Mouse (Mus musculus): ENCODE results near the gene Birc7. TPM values are rescaled to one million over a fixed set of nuclear protein-coding genes. Genes with fewer than 3 reads are reported as not detected.

Gene Birc7
- polyA plus RNA-seq, 1 experiment from 2014 or later: 0.27 TPM

DNA sequence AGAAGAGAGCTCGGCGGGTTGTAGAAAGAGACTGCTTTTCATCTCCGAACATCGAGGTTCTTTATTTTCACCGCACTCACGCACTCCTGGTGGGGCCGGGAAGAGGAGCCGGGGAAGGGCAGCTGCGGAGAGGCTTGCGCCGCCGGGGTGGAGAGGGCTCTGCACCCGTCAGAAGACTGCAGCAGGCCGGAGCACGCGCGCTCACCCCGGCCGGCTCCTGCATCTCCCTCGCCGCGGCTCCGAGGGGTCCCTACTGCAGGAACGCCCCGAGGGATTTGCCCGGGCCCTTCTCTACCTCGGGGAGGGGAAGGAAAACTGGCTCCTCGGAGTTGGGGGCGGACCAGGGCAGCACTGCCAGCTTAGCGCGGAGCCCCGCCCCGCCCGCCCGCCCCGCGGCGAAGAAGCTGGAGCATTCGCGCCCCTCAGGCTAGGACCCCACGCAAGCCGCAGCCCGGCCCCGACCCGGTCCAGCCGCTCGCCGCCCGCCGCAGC, 35.2 kb upstream of the Birc7 start:
- peak; percentile 26 for ATAC-seq

DNA sequence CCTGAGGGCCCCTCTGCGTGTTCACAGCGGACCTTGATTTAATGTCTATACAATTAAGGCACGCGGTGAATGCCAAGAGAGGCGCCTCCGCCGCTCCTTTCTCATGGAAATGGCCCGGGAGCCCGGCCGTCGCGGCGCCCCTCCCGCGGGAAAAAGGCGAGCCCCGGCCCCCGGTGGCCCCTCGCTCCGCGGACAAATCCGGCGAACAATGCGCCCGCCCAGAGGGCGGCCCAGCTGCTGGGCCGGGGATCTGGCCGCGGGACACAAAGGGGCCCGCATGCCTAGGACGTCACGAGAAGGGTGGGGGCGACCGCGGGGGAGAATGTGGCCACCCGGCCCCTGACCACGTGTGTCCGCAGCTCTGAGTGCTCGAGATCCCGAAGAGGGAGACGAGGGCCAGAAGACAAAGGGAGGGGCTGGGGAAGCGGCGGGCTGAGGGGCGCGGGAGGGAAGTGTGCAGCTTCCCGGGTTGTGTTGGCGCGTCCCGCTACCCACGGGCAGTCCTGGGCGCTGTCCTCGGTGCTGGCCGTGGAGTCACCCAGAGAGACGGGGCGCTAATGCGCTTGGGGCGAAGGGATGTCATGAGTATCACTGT, 34.7 kb upstream of the Birc7 start:
- H3K4me2 ChIP-seq (replicated peaks): peak overlapping the region; percentile 75
- peaks cover 68% of the 10 kb centered on the region for H3K4me1 ChIP-seq (replicated peaks)
- no peaks in the 10 kb centered on the region for H3K9me3 ChIP-seq
- no peaks in the 10 kb centered on the region for H3K27me3 ChIP-seq
- H3K36me3 ChIP-seq: peaks cover 10% of the 10 kb centered on the region
- peak overlapping the region; percentile 100 for H3K9ac ChIP-seq (replicated peaks)
- peak overlapping the region; percentile 98 for H3K4me3 ChIP-seq (replicated peaks)
- H3K27ac ChIP-seq: peak overlapping the region; percentile 100
- peak; percentile 46 for ATAC-seq
- under 1% methylated on average over 57 of the region's 57 CpGs for WGBS

More for the DNA sequence above, 35.2 kb upstream of the Birc7 start:
- H3K9ac ChIP-seq (replicated peaks): peak overlapping the region; percentile 100
- H3K4me3 ChIP-seq (replicated peaks): peak overlapping the region; percentile 98
- H3K4me2 ChIP-seq (replicated peaks): peak overlapping the region; percentile 75
- H3K4me1 ChIP-seq (replicated peaks): peaks cover 71% of the 10 kb centered on the region
- no peaks in the 10 kb centered on the region for H3K9me3 ChIP-seq
- H3K27ac ChIP-seq: peak overlapping the region; percentile 100
- H3K27me3 ChIP-seq: no peaks in the 10 kb centered on the region
- under 1% methylated on average over 48 of the region's 50 CpGs for WGBS
- peaks cover 10% of the 10 kb centered on the region for H3K36me3 ChIP-seq

DNA sequence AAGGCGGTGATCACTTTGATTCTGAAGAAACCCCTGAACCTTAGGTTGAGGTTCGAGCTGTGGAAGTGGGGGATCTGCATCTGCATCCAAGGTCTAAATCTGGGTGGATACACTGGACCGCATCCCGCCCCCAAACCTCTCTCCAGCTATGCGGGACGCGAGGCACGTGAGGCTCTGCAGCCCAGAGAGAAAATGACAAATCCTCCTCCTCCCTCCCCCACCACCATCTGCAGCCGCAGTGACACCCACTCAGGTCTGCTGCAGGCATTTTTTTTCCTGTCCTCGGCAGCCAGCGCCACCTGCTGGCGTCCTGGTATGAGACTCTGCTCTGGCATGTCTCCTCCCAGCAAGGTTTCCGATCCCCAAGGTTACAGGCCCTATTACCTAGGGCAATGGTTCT, 34.1 kb upstream of the Birc7 start:
- Histone ChIP-seq H3K9me3 (no peaks in the 10 kb centered on the region), H3K27ac (peak overlapping the region; percentile 100), H3K4me3 (replicated peaks) (peak overlapping the region; percentile 98), H3K4me2 (replicated peaks) (peak overlapping the region; percentile 75), H3K36me3 (peaks cover 10% of the 10 kb centered on the region), H3K4me1 (replicated peaks) (peaks cover 62% of the 10 kb centered on the region), H3K9ac (replicated peaks) (peak overlapping the region; percentile 100), H3K27me3 (no peaks in the 10 kb centered on the region)
- ATAC-seq: peak; percentile 44
- WGBS: under 1% methylated on average over 13 of the region's 13 CpGs

DNA sequence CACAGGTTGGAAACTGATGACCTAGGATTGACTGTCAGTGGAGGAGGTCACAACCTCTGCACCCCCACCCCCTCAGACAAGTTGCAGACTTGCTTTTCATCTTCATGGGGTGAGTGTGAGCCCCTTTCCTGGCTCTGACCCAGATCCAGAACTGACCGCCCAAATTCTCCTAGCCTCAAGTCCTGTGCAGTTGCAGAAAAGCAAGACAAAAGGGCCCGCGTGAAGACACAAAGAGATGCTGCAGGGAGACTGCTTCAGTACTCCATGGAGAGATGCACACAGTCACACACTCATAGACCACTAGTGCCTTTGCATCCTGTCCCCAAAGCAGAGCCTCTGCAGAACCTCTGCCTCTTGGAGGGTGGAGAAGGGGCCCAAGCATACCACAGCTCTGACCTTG, 33.5 kb upstream of the Birc7 start:
- Histone ChIP-seq H3K4me2 (replicated peaks) (peak overlapping the region; percentile 75), H3K9ac (replicated peaks) (peak overlapping the region; percentile 100), H3K27ac (peak overlapping the region; percentile 100), H3K9me3 (no peaks in the 10 kb centered on the region), H3K4me3 (replicated peaks) (peak overlapping the region; percentile 98), H3K36me3 (peaks cover 10% of the 10 kb centered on the region), H3K27me3 (no peaks in the 10 kb centered on the region), H3K4me1 (replicated peaks) (peaks cover 56% of the 10 kb centered on the region)
- no peak for ATAC-seq
- 48% methylated on average over 3 of the region's 3 CpGs for WGBS

DNA sequence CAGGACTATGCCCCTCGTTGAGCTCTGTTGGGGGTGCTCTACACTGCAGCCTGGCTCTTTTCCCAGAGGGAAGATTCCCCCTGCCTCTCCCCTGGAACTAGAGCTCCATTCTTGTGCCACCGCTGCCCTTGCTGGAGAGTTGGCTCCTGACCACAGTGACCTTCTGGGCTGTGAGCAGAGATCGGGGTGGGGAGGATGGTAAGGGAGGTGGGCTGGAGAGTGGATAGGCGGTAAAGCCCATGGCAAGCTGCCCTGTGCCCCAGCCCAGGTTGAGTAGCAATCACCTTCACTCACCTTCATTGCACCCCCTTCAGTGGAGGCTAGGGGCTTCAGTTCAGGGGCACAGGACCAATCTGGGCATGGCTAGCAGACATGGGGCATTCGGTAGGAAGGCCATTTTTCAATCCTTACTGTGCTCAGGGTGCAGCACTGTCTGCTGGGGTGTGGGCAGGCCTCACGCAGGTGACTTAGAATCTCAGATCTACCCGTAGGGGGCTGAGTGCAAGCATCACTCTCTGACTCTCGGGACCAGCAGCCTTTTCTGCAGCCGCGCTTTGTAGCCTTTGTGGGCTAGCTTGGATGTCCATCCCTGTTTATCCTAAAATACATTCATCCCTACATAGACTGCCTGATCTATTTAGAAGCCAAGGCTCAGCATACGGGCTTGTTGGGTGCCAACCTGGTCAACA, 32.8 kb upstream of the Birc7 start:
- WGBS: 75% methylated on average over 11 of the region's 11 CpGs
- peaks cover 50% of the 10 kb centered on the region for H3K4me1 ChIP-seq (replicated peaks)
- H3K36me3 ChIP-seq: peaks cover 10% of the 10 kb centered on the region
- H3K9me3 ChIP-seq: no peaks in the 10 kb centered on the region
- H3K4me2 ChIP-seq (replicated peaks): peak overlapping the region; percentile 75
- no peak for ATAC-seq
- H3K27me3 ChIP-seq: no peaks in the 10 kb centered on the region
- peak overlapping the region; percentile 100 for H3K27ac ChIP-seq
- peak overlapping the region; percentile 98 for H3K4me3 ChIP-seq (replicated peaks)
- peak overlapping the region; percentile 100 for H3K9ac ChIP-seq (replicated peaks)

DNA sequence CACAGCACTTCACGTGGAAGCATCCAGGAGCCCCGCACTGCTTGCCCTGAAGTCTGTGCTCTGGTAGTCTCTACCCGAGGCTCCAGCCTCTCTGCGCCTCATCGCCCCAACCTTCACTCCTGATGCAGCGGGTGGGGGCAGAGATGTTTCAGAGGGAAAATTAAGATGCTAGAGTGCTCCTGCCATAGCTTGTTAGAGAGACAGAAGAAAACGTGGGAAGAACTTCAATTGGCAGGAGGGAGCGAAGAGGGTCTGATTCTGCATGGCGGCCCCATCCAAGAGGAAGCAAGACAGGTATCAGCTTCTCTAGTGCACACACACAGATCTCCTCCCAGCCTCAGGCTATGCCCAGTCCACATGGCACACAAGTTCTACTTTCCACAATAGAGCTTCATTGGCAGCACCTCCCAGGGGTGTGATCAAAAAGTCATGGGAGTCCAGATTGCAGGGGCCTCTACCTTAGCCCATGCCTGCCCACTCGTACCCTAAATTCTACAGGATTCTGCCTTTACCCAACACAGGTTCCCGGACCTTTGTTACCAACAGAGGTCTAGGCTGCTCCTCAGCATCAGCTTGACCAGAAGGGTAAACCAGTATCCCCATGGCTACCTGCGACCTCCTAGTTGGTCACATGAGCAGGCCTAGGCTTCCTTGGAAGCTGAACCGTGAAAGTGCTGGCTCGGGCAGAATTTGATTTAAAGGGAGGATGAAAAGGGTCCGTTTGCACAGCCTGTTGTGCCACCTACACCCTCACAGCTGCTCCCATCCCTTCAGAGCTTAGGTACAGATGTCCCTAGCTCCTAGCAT, 31.8 kb upstream of the Birc7 start:
- peak overlapping the region; percentile 75 for H3K4me2 ChIP-seq (replicated peaks)
- peak overlapping the region; percentile 100 for H3K27ac ChIP-seq
- no peaks in the 10 kb centered on the region for H3K9me3 ChIP-seq
- no peak for ATAC-seq
- 57% methylated on average over 15 of the region's 15 CpGs for WGBS
- peak overlapping the region; percentile 100 for H3K9ac ChIP-seq (replicated peaks)
- no peak overlapping the region for H3K4me3 ChIP-seq (replicated peaks)
- peaks cover 39% of the 10 kb centered on the region for H3K4me1 ChIP-seq (replicated peaks)
- peaks cover 10% of the 10 kb centered on the region for H3K36me3 ChIP-seq
- H3K27me3 ChIP-seq: no peaks in the 10 kb centered on the region

DNA sequence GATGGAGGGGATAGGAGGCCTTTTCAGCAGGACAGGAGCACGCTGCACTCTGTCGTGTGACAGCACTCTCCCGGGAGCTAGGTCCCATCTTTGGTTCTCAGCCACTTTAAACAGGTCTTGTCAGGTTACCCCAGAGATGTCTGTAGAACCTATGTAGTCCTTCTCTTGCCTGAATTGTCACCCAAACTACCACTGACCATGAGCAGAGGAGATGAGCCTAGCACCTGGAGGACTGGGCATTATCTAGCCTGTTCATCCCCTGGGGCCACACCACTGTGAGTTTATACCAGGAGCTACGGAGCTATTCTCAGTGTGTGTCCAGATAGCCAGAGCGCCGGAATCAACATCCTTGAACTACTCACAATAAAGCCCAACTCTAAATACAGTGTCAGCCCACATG, 31.0 kb upstream of the Birc7 start:
- WGBS: 71% methylated on average over 6 of the region's 6 CpGs
- ATAC-seq: no peak

DNA sequence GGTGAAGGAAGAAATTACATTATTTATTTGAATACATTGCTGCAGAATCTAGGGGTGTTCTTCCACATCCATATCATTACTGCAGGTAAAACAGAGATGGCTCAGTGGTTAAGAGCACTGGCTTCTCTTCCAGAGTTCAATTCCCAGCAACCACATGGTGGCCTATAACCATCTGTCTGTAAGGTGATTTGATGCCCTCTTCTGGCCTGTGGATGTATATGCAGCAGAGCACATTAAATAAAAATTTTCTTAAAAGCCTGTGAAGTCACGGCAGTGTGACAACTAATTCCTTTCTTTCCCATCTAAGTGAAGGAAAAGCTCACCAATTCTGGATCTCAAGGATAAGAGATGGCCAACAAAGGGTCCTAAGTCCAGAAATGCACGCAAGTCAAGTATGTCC, 26.7 kb upstream of the Birc7 start:
- 34% methylated on average over 2 of the region's 2 CpGs for WGBS
- Histone ChIP-seq H3K4me2 (replicated peaks) (no peak overlapping the region), H3K36me3 (peaks cover 10% of the 10 kb centered on the region), H3K9me3 (no peaks in the 10 kb centered on the region), H3K4me3 (replicated peaks) (no peak overlapping the region), H3K27me3 (no peaks in the 10 kb centered on the region), H3K4me1 (replicated peaks) (peaks cover 34% of the 10 kb centered on the region), H3K9ac (replicated peaks) (no peak overlapping the region), H3K27ac (no peak overlapping the region)
- no peak; the same call in 1 of the 2 replicates for ATAC-seq

More for the DNA sequence above, 31.0 kb upstream of the Birc7 start:
- Histone ChIP-seq H3K9ac (replicated peaks) (no peak overlapping the region), H3K4me1 (replicated peaks) (peaks cover 39% of the 10 kb centered on the region), H3K4me2 (replicated peaks) (no peak overlapping the region), H3K9me3 (no peaks in the 10 kb centered on the region), H3K27ac (peak overlapping the region; percentile 100), H3K4me3 (replicated peaks) (no peak overlapping the region), H3K27me3 (no peaks in the 10 kb centered on the region), H3K36me3 (peaks cover 10% of the 10 kb centered on the region)

DNA sequence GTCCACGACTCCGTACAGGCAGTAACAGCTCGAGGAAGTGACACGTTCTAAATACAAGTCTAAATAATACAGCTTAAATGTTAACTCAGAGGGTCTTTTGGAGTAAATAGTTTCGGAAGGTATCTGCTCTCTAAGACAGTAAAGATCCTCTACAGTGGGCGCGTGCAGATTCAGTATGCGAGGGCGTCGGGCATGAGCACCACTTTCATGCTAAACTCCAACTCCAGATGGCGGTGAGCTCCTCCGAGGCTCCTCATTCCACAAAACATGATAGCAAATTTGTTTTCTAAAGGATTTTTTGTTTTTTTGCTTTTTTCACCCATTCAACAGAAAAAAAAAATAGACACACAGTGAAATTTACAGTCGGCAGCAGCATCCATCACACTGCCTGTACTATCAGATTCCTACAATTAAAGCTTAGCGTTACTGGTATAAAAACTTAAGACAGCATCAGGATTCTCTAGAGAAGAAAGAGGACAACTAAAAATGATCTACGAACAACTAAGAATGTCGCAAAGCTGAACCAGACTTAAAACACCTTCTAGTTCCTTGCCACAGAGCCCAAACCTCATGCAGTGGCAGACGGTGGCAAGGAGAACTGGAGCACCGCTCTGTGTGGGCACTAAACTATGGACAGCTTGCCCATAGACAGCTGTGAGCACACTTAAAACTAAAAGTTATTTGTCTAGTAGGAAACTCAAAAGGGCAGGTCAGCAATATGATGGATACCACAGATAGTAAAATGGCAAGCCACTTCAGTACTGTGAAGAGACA, 24.2 kb upstream of the Birc7 start:
- no peaks in the 10 kb centered on the region for H3K9me3 ChIP-seq
- no peak for ATAC-seq
- H3K27me3 ChIP-seq: no peaks in the 10 kb centered on the region
- H3K4me1 ChIP-seq (replicated peaks): peaks cover 18% of the 10 kb centered on the region
- no peak overlapping the region for H3K4me3 ChIP-seq (replicated peaks)
- H3K4me2 ChIP-seq (replicated peaks): no peak overlapping the region
- peaks cover 24% of the 10 kb centered on the region for H3K36me3 ChIP-seq
- no peak overlapping the region for H3K27ac ChIP-seq
- WGBS: 96% methylated on average over 18 of the region's 18 CpGs
- no peak overlapping the region for H3K9ac ChIP-seq (replicated peaks)

DNA sequence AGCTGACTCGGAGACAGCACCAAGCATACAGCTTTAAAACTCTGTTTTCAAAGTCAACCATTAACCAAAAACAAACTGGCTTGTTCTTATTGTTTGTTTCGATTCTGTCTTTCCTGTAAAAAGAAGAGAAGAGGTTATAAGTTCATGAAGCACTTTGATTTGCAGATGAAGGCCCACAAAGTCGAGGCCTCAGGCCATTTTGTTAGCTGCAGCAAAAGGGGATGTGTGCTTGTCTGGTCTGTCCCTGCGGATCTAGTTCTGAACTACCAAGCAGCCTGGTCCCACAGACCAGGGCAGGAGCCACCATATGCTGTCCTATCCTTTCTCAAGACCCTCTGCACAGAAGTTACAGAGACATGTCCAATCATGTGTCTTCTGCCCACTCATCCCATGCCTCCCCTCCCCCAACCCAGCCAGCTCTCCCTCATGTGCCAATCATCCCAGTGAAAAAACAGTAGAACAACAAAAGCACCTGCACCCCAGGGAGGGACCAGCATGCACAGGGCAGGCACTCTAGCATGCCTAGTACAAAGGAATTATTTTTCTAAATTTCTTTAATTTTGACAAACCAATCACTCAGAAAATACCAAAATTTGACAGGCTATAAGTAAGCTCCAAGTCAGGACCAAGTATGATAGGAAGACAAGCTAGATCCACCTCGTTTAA, 23.1 kb upstream of the Birc7 start:
- Histone ChIP-seq H3K27me3 (no peaks in the 10 kb centered on the region), H3K4me2 (replicated peaks) (no peak overlapping the region), H3K9me3 (no peaks in the 10 kb centered on the region), H3K4me1 (replicated peaks) (peaks cover 18% of the 10 kb centered on the region), H3K4me3 (replicated peaks) (no peak overlapping the region), H3K36me3 (peaks cover 33% of the 10 kb centered on the region), H3K9ac (replicated peaks) (no peak overlapping the region), H3K27ac (0 out of 2 replicates have a peak overlapping the region, but pooled peaks have one; percentile 22)
- no peak for ATAC-seq
- 71% methylated on average over 5 of the region's 5 CpGs for WGBS

DNA sequence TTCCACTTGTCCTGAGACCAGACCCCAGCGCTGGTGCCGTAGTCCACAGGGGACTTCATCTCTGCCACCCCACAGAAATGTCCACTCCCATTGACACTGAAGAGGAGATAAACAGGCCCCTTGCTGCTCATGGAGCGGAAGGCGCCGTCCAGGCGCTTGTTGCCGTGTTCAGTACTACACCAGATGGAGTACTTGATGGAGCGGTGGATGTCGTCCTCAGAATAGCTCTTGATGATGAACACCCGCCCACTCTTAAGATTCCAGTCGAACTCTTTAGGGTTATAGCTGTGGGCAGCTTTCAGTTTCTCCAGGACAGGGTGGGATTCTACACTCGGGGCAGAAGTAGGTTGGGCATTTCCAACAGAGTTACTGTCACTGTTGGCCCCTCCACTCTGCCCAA, 17.9 kb upstream of the Birc7 start:
- Histone ChIP-seq H3K9me3 (no peaks in the 10 kb centered on the region), H3K27me3 (no peaks in the 10 kb centered on the region), H3K9ac (replicated peaks) (no peak overlapping the region), H3K4me2 (replicated peaks) (no peak overlapping the region), H3K27ac (no peak overlapping the region), H3K36me3 (peaks cover 71% of the 10 kb centered on the region), H3K4me1 (replicated peaks) (peaks cover 18% of the 10 kb centered on the region), H3K4me3 (replicated peaks) (no peak overlapping the region)
- ATAC-seq: no peak
- 93% methylated on average over 12 of the region's 12 CpGs for WGBS

Measured in midbrain, embryonic 13.5 days (tissue).